Mouse (Mus musculus): Measurements from ENCODE around the gene Hoxb3.

Hoxb3 gene

DNA sequence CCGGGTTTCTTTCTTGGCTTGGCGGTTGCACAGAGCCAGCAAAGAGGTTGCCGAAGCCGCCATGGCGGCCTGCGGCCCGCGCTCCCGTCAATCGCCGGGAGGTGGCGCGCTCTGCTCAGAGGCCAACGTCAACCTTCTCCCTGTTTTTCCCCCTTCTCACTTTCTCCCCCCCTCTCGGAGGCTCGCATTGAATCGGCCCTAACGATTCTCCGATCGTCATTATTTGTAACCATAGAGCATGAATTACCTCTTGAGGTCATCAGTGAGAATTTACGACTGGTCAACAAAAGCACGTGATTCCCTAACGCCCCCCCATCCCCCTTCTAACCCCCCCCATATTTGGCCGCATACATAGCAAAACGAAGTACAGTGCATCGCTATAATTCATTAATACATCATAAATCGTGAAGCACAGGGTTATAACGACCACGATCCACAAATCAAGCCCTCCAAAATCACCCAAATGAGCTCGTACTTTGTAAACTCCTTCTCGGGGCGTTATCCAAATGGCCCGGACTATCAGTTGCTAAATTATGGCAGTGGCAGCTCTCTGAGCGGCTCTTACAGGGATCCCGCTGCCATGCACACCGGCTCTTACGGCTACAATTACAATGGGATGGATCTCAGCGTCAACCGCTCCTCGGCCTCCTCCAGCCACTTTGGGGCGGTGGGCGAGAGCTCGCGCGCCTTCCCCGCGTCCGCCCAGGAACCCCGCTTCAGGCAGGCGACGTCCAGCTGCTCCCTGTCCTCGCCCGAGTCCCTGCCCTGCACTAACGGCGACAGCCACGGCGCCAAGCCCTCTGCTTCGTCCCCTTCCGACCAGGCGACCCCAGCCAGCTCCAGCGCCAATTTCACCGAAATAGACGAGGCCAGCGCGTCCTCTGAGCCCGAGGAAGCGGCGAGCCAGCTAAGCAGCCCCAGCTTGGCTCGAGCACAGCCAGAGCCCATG, 19.7 kb upstream of the Hoxb3 start, which contains the start of gene Hoxb5:
TSS of gene Hoxb5 (plus strand) at position 186 of the 949 bp plus-strand sequence.
- DNase-seq, result no peak

GRCm38 (mm10) chr11:96304381-96305195, 18.5 kb upstream of the Hoxb3 start:
- DNase-seq, result no peak

GRCm38 (mm10) chr11:96305505-96306182, 17.5 kb upstream of the Hoxb3 start:
- no peak for DNase-seq

DNA sequence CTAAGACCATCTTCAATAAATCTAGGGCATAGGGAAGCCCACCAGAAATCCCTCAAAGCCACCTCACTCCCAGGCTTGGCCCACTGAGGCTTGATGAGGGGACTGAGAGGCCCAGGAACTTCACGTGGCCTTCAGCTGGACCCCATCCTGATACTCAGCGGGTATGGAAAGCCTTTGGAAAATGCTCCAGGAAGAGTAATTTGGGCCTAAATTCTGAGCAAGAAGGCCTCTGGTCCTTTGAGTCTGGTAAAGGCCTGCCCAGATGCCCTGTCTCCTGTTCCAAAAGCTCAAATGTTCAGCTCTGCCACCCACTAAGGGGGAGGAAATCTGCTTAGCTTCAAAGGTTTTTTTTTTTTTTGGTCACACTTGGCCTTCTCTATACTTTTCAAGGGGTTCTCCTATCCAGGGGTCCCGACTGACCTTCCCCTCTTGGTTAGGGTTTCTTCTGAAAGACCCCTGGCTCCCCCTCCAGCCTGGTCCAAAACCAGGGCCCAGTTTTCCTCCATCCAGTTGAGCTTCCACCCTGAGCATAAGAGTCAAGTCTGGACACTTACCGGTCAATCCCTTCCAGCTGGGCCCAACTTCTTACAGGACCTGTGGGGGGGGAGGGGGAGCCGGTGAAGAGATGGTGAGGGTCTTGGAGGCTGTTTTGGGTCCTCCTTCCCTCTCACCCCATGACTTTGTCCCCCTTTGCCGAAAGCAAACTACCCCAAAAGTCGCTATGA, 16.8 kb upstream of the Hoxb3 start:
- no peak for DNase-seq

DNA sequence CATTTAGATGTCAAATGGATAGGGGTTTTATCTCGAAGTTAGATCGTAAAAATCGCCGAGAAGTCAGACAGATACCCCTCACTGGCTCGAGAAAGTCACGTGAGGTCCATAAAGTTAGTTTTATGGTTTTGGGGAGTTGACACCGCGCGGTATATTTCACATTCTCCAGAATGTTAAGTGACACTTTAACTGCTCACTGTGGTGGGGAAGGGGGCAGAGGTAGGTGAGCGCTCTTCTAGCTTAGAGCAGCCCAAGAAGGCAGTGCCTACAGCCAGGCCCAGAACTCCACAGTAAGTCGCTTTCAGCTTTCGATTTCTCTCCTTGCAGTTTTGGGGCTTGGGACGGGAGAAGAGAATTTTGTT, 16.2 kb upstream of the Hoxb3 start:
- DNase-seq, result no peak

GRCm38 (mm10) chr11:96308763-96309162, 14.4 kb upstream of the Hoxb3 start:
- no peak for DNase-seq

DNA sequence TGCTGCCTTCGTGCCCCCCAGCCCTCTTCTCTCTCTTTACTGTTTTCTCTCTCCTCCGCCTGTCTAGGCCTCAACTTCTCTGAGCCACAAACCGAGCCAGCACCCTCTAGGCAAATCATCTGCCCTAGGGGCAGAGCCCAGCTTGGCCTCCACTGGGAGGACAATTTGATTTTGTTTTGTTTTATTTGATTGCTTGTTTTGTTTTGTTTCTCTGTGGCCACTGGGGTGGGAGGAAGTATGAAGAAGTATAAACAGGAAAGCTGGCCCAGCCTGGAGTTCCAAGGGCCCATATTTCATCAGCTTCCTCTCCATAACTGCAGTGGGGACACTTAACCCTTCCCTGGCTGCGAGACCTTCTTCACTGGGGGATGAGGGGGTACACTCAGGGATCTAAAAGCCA, 13.8 kb upstream of the Hoxb3 start:
- no peak for DNase-seq

DNA sequence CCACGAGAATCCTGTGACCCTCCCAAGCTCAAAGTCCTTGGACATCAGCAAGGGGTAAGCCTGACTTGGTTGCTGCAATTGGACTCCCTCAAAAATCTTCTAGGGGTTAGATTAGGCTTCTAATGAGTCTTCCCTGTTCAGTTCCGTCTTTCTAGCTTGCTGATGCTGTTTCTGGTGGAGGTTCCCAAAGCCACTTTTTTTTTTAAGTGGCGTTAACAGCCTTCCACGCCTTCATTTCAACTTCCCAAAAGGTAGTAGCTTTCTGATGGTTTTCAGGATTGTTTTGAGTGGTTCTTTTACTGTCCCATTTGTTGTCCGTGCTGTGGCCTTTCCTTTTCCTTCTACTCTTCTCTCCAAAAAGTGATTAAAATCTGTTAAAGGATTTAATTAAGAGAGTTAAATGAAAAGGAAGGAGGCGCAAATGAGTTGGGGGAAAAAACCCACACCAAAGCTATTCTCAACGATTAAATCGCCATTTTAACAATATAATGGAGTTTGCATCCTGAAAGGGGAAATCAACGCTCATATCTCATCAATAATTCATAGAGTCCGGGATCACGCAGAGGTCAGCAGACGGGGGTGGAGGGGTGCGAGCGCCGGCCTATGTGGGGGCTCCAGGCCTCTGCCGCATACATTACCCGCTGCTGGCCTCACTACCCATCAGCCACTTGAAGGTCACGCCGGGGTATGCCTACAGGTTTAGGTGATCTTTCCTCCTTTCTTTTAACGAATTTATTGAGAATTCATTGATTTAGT, 12.8 kb upstream of the Hoxb3 start:
- no peak for DNase-seq

GRCm38 (mm10) chr11:96311097-96311496, 12.0 kb upstream of the Hoxb3 start:
- no peak for DNase-seq

GRCm38 (mm10) chr11:96311520-96312417, 11.4 kb upstream of the Hoxb3 start:
- no peak for DNase-seq

GRCm38 (mm10) chr11:96313134-96313533, 10.0 kb upstream of the Hoxb3 start:
- DNase-seq, result no peak

- DNase-seq, result no peak
Observed at GRCm38 (mm10) chr11:96313806-96314428, 9.2 kb upstream of the Hoxb3 start.

DNA sequence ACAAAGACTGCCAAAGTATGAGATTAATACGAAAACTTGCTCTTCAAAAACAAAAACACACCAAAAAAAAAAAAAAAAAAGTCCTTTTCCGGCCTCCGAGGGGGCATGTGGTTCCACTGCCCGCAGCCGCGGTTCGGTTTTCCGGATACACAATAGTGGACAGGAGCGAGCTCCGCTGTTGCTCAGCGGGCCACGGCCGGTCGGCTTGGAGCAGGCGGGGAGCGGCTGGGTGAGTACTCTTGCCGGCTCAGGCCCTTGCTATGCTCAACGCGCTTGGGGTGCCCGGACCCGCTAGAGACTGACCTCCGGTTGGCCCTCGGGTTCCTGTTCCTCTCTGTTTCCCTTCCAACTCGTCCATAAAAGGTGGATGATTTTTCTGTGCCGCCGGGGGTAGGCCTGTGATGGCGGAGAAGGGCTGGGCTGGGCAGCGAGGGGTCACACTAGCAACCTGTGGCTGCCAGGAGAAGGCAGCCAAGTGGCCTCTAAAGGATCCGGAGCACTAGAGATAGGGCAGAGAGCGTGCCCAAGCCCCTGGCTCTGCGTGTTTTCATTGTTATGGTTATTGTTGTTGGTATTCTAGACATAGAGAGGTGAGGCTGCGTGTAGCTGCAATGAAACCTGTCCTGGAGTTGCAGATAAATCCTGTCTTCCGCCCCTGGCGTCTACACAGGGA, 8.3 kb upstream of the Hoxb3 start:
- no peak for DNase-seq

DNA sequence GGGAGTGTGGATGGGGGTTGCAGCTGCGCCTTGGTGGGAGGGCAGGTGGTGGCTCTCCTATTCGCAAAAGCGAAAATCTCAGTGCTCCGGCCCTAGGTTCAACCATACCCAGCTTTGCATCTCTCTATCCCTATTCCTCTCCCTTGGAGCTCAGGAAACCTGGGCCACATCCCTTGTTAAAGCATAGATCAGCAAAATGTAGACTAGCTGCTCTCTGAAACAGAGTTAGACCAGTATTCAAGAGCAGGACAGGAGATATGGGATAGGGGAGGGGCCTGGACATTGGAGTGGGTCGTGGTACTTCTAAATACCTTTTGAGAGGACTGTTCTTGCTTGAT, 7.8 kb upstream of the Hoxb3 start:
- no peak for DNase-seq

GRCm38 (mm10) chr11:96316696-96317607, 6.2 kb upstream of the Hoxb3 start:
- no peak for DNase-seq

- DNase-seq, result no peak
Observed at GRCm38 (mm10) chr11:96317608-96318367, 5.3 kb upstream of the Hoxb3 start, which contains the start of gene Hoxb4. TSS of gene Hoxb4 (plus strand) at chr11:96318267.

- no peak for DNase-seq
Observed at GRCm38 (mm10) chr11:96318368-96319070, 4.6 kb upstream of the Hoxb3 start.

All from cerebellum, postnatal 36 days (tissue).